Mouse (Mus musculus) heart, postnatal 0 days (tissue): ENCODE measurements at regions not wholly inside any gene's neighbourhood (a gene's known extent, or its start where the extent isn't known, plus 50 kb on each side); places are given as distances from the start of the nearest gene placed in this dataset.
A peak's percentile ranks its signal among the peaks of the same experiment; 100 is the strongest.

Experiments used
- ATAC-seq: fragments of 200-750 bp; cut with Nextera tagmentation; 2 replicates; pipeline ENCODE4 v1.8.0; 2017; ENCODE audit warnings: low read depth, moderate number of reproducible peaks, moderate library complexity; ENCODE audit not compliant: insufficient read depth
- DNase-seq: peaks from one replicate; pipeline ENCODE4 v3.0.0-alpha.2; 2016; ENCODE audit warnings: low spot score
- H3K27ac ChIP-seq: fragments of 300-500 bp; sonication (generic); 2 replicates; pipeline ENCODE4 v1.5.1; 2014; ENCODE audit warnings: low read depth, mild to moderate bottlenecking
- H3K27me3 ChIP-seq: fragments of 300-500 bp; sonication (generic); 2 replicates; pipeline ENCODE4 v1.6.1; 2014; ENCODE audit warnings: low read length, mixed read lengths; ENCODE audit not compliant: control insufficient read depth, insufficient read depth
- H3K36me3 ChIP-seq: fragments of 300-500 bp; sonication (generic); replicated peaks from 2 replicates; pipeline ENCODE4 v1.6.1; 2014; ENCODE audit warnings: low read length, mixed read lengths; ENCODE audit not compliant: control insufficient read depth, insufficient read depth
- H3K4me1 ChIP-seq: fragments of 300-500 bp; sonication (generic); 2 replicates; pipeline ENCODE4 v1.6.1; 2014; ENCODE audit warnings: antibody characterized with exemption; ENCODE audit not compliant: control insufficient read depth, insufficient read depth
- H3K4me2 ChIP-seq: fragments of 300-500 bp; sonication (generic); 2 replicates; pipeline ENCODE4 v1.6.1; 2014; ENCODE audit warnings: low read depth, mild to moderate bottlenecking, low read length, moderate library complexity
- H3K4me3 ChIP-seq: fragments of 300-500 bp; sonication (generic); 2 replicates; pipeline ENCODE4 v1.5.1; 2014; ENCODE audit warnings: low read depth, low read length
- H3K9ac ChIP-seq: fragments of 300-500 bp; sonication (generic); replicated peaks from 2 replicates; pipeline ENCODE4 v1.6.1; 2014; ENCODE audit warnings: low read depth, low read length, mixed read lengths
- H3K9me3 ChIP-seq: fragments of 300-500 bp; sonication (generic); replicated peaks from 2 replicates; pipeline ENCODE4 v1.6.1; 2016; ENCODE audit warnings: low read length; ENCODE audit not compliant: control insufficient read depth
- CTCF ChIP-seq: IDR thresholded peaks from 2 replicates; pipeline ENCODE4 v1.5.1; 2016; ENCODE audit warnings: antibody characterized with exemption, control low read depth, low read depth
- EP300 ChIP-seq: IDR thresholded peaks from 2 replicates; pipeline ENCODE4 v1.6.1; 2016; ENCODE audit warnings: antibody characterized with exemption, low read depth
- WGBS: fragments of 180-500 bp; shearing (Covaris S2); extraction: QIAGEN DNeasy Blood & Tissue Kit; methylation state at CpG from one replicate; pipeline ENCODE4 v1.1.7; 2014; 5-methylcytosine and 5-hydroxymethylcytosine counted together

GRCm38 (mm10) chr12:54272696-54273095 is 69.0 kb upstream of the Egln3 start:
- Histone ChIP-seq H3K9ac (no peak overlapping the region), H3K4me1 (0 out of 2 replicates have a peak, but pooled peaks cover 4% of the 10 kb centered on the region), H3K36me3 (no peaks in the 10 kb centered on the region), H3K27ac (peak overlapping the region; percentile 56; the same call in 1 of the 2 replicates), H3K4me3 (no peak overlapping the region), H3K4me2 (no peak overlapping the region), H3K9me3 (no peaks in the 10 kb centered on the region), H3K27me3 (no peaks in the 10 kb centered on the region)
- TF ChIP-seq EP300 (no peak), CTCF (no peak)
- WGBS, result 68% methylated on average over 6 of the region's 6 CpGs
- no peak for ATAC-seq
- no peak for DNase-seq

GRCm38 (mm10) chr12:54272226-54272625 is 68.6 kb upstream of the Egln3 start:
- Histone ChIP-seq H3K36me3 (no peaks in the 10 kb centered on the region), H3K4me2 (no peak overlapping the region), H3K9ac (no peak overlapping the region), H3K4me1 (0 out of 2 replicates have a peak, but pooled peaks cover 4% of the 10 kb centered on the region), H3K9me3 (no peaks in the 10 kb centered on the region), H3K27me3 (no peaks in the 10 kb centered on the region), H3K27ac (peak overlapping the region; percentile 56; the same call in 1 of the 2 replicates), H3K4me3 (no peak overlapping the region)
- TF ChIP-seq CTCF, result no peak
- no peak for TF ChIP-seq EP300
- 32% methylated on average over 2 of the region's 2 CpGs for WGBS
- DNase-seq (peak; percentile 51), ATAC-seq (peak; percentile 81)

- Histone ChIP-seq H3K9ac (no peak overlapping the region), H3K36me3 (no peaks in the 10 kb centered on the region), H3K4me1 (peaks cover 28% of the 10 kb centered on the region), H3K4me3 (no peak overlapping the region), H3K27ac (no peak overlapping the region), H3K4me2 (no peak overlapping the region), H3K9me3 (no peaks in the 10 kb centered on the region), H3K27me3 (no peaks in the 10 kb centered on the region)
- no peak for TF ChIP-seq CTCF
- no peak for TF ChIP-seq EP300
- no peak for ATAC-seq
- DNase-seq, result no peak
- WGBS, result 76% methylated on average over 3 of the region's 3 CpGs
Observed at GRCm38 (mm10) chr12:54265852-54266251, 62.2 kb upstream of the Egln3 start.

GRCm38 (mm10) chr12:54264893-54265835 is 61.5 kb upstream of the Egln3 start:
- peak; percentile 27; the same call in 1 of the 2 replicates for ATAC-seq
- 40% methylated on average over 14 of the region's 14 CpGs for WGBS
- H3K36me3 ChIP-seq, result no peaks in the 10 kb centered on the region
- no peaks in the 10 kb centered on the region for H3K27me3 ChIP-seq
- no peaks in the 10 kb centered on the region for H3K9me3 ChIP-seq
- no peak for DNase-seq
- no peak overlapping the region for H3K9ac ChIP-seq
- TF ChIP-seq EP300 (no peak), CTCF (no peak)
- no peak overlapping the region for H3K4me2 ChIP-seq
- 0 out of 2 replicates have a peak overlapping the region, but pooled peaks have one; percentile 14 for H3K27ac ChIP-seq
- no peak overlapping the region for H3K4me3 ChIP-seq
- peaks cover 28% of the 10 kb centered on the region for H3K4me1 ChIP-seq

- Histone ChIP-seq H3K27ac (peak overlapping the region; percentile 43), H3K4me3 (no peak overlapping the region), H3K9me3 (no peaks in the 10 kb centered on the region), H3K27me3 (no peaks in the 10 kb centered on the region), H3K4me1 (peaks cover 28% of the 10 kb centered on the region), H3K4me2 (no peak overlapping the region), H3K36me3 (no peaks in the 10 kb centered on the region), H3K9ac (no peak overlapping the region)
- TF ChIP-seq CTCF (no peak), EP300 (no peak)
- ATAC-seq (no peak), DNase-seq (no peak)
- WGBS, result 54% methylated on average over 4 of the region's 4 CpGs
Observed at GRCm38 (mm10) chr12:54264418-54264733, 60.7 kb upstream of the Egln3 start.
